Mouse (Mus musculus) liver, adult 2 months (tissue): ENCODE data around the gene Banp.

Source experiments
- CTCF ChIP-seq: fragments of 200-500 bp; IDR thresholded peaks from 2 replicates; pipeline ENCODE4 v1.5.1; 2011; ENCODE audit warnings: low read depth, low read length, control low read depth
- POLR2A ChIP-seq: fragments of 200-500 bp; IDR thresholded peaks from 2 replicates; pipeline ENCODE4 v1.6.1; 2011; ENCODE audit warnings: low read length, control low read depth; ENCODE audit not compliant: insufficient read depth; ENCODE audit errors: extremely low read depth

- TF ChIP-seq POLR2A (no peak), CTCF (no peak)
Observed at GRCm38 (mm10) chr8:122028116-122028515, 78.6 kb downstream of the Banp start.
